Mouse (Mus musculus): Measurements from ENCODE around the gene Prkn. TPM values are rescaled to one million over a fixed set of nuclear protein-coding genes. Genes with fewer than 3 reads are reported as not detected.
A peak's percentile ranks its signal among the peaks of the same experiment; 100 is the strongest.

Prkn gene
- polyA plus RNA-seq, 1 experiment = 0.58 TPM

- 72% methylated on average over 5 of the region's 5 CpGs for WGBS
- H3K4me1 ChIP-seq (ENCODE audit: control insufficient read depth, insufficient read depth, insufficient read length, low read length) = peaks cover 3% of the 10 kb centered on the region; the same call in 1 of the 2 replicates
- no peaks in the 10 kb centered on the region for H3K36me3 ChIP-seq (ENCODE audit: control insufficient read depth, insufficient read depth, low read length)
- no peaks in the 10 kb centered on the region for H3K27me3 ChIP-seq (ENCODE audit: control insufficient read depth, insufficient read depth, low read length)
- no peak overlapping the region for H3K4me3 ChIP-seq (ENCODE audit: low read depth, low read length)
- TF ChIP-seq POLR2A (IDR thresholded peaks at IDR 0.05; ENCODE audit: low read depth, low read length) (no peak), CTCF (IDR thresholded peaks at IDR 0.05; ENCODE audit: extremely low read depth, insufficient read length, insufficient replicate concordance, low read depth, low read length) (no peak)
- H3K27ac ChIP-seq (ENCODE audit: insufficient read depth, low read depth, low read length) = no peak overlapping the region
Measured at GRCm38 (mm10) chr17:12090261-12090927, 1250.2 kb downstream of the Prkn start.

- no peaks in the 10 kb centered on the region for H3K4me1 ChIP-seq (ENCODE audit: control insufficient read depth, insufficient read depth, insufficient read length, low read length)
- TF ChIP-seq CTCF (IDR thresholded peaks at IDR 0.05; ENCODE audit: extremely low read depth, insufficient read length, insufficient replicate concordance, low read depth, low read length) = no peak
- TF ChIP-seq POLR2A (IDR thresholded peaks at IDR 0.05; ENCODE audit: low read depth, low read length) = no peak
- WGBS = 81% methylated on average over 6 of the region's 6 CpGs
- no peak overlapping the region for H3K27ac ChIP-seq (ENCODE audit: insufficient read depth, low read depth, low read length)
- no peaks in the 10 kb centered on the region for H3K36me3 ChIP-seq (ENCODE audit: control insufficient read depth, insufficient read depth, low read length)
- H3K27me3 ChIP-seq (ENCODE audit: control insufficient read depth, insufficient read depth, low read length) = no peaks in the 10 kb centered on the region
- no peak overlapping the region for H3K4me3 ChIP-seq (ENCODE audit: low read depth, low read length)
Measured at GRCm38 (mm10) chr17:12092901-12093564, 1252.8 kb downstream of the Prkn start.

GRCm38 (mm10) chr17:12094016-12094415, 1253.8 kb downstream of the Prkn start:
- Histone ChIP-seq H3K27ac (ENCODE audit: insufficient read depth, low read depth, low read length) (no peak overlapping the region), H3K36me3 (ENCODE audit: control insufficient read depth, insufficient read depth, low read length) (no peaks in the 10 kb centered on the region), H3K4me3 (ENCODE audit: low read depth, low read length) (no peak overlapping the region), H3K27me3 (ENCODE audit: control insufficient read depth, insufficient read depth, low read length) (no peaks in the 10 kb centered on the region), H3K4me1 (ENCODE audit: control insufficient read depth, insufficient read depth, insufficient read length, low read length) (no peaks in the 10 kb centered on the region)
- WGBS = 97% methylated on average over 1 of the region's 1 CpGs
- no peak for TF ChIP-seq POLR2A (IDR thresholded peaks at IDR 0.05; ENCODE audit: low read depth, low read length)
- TF ChIP-seq CTCF (IDR thresholded peaks at IDR 0.05; ENCODE audit: extremely low read depth, insufficient read length, insufficient replicate concordance, low read depth, low read length) = no peak

GRCm38 (mm10) chr17:12094827-12095590, 1254.8 kb downstream of the Prkn start:
- Histone ChIP-seq H3K4me3 (ENCODE audit: low read depth, low read length) (no peak overlapping the region), H3K27ac (ENCODE audit: insufficient read depth, low read depth, low read length) (no peak overlapping the region), H3K4me1 (ENCODE audit: control insufficient read depth, insufficient read depth, insufficient read length, low read length) (no peaks in the 10 kb centered on the region), H3K27me3 (ENCODE audit: control insufficient read depth, insufficient read depth, low read length) (no peaks in the 10 kb centered on the region), H3K36me3 (ENCODE audit: control insufficient read depth, insufficient read depth, low read length) (no peaks in the 10 kb centered on the region)
- TF ChIP-seq CTCF (IDR thresholded peaks at IDR 0.05; ENCODE audit: extremely low read depth, insufficient read length, insufficient replicate concordance, low read depth, low read length) (no peak), POLR2A (IDR thresholded peaks at IDR 0.05; ENCODE audit: low read depth, low read length) (no peak)
- 91% methylated on average over 9 of the region's 9 CpGs for WGBS

- H3K4me3 ChIP-seq (ENCODE audit: low read depth, low read length) = no peak overlapping the region
- no peaks in the 10 kb centered on the region for H3K27me3 ChIP-seq (ENCODE audit: control insufficient read depth, insufficient read depth, low read length)
- TF ChIP-seq POLR2A (IDR thresholded peaks at IDR 0.05; ENCODE audit: low read depth, low read length) = no peak
- TF ChIP-seq CTCF (IDR thresholded peaks at IDR 0.05; ENCODE audit: extremely low read depth, insufficient read length, insufficient replicate concordance, low read depth, low read length) = no peak
- H3K27ac ChIP-seq (ENCODE audit: insufficient read depth, low read depth, low read length) = no peak overlapping the region
- H3K4me1 ChIP-seq (ENCODE audit: control insufficient read depth, insufficient read depth, insufficient read length, low read length) = no peaks in the 10 kb centered on the region
- no peaks in the 10 kb centered on the region for H3K36me3 ChIP-seq (ENCODE audit: control insufficient read depth, insufficient read depth, low read length)
Measured at GRCm38 (mm10) chr17:12099415-12099814, 1259.2 kb downstream of the Prkn start.

- TF ChIP-seq POLR2A (IDR thresholded peaks at IDR 0.05; ENCODE audit: low read depth, low read length) = no peak
- no peak for TF ChIP-seq CTCF (IDR thresholded peaks at IDR 0.05; ENCODE audit: extremely low read depth, insufficient read length, insufficient replicate concordance, low read depth, low read length)
- H3K4me1 ChIP-seq (ENCODE audit: control insufficient read depth, insufficient read depth, insufficient read length, low read length) = no peaks in the 10 kb centered on the region
- H3K27me3 ChIP-seq (ENCODE audit: control insufficient read depth, insufficient read depth, low read length) = no peaks in the 10 kb centered on the region
- no peak overlapping the region for H3K27ac ChIP-seq (ENCODE audit: insufficient read depth, low read depth, low read length)
- no peaks in the 10 kb centered on the region for H3K36me3 ChIP-seq (ENCODE audit: control insufficient read depth, insufficient read depth, low read length)
- H3K4me3 ChIP-seq (ENCODE audit: low read depth, low read length) = no peak overlapping the region
- 96% methylated on average over 10 of the region's 10 CpGs for WGBS
Measured at GRCm38 (mm10) chr17:12102326-12102725, 1262.1 kb downstream of the Prkn start.

GRCm38 (mm10) chr17:12103781-12104180, 1263.6 kb downstream of the Prkn start:
- no peaks in the 10 kb centered on the region for H3K27me3 ChIP-seq (ENCODE audit: control insufficient read depth, insufficient read depth, low read length)
- no peak overlapping the region for H3K4me3 ChIP-seq (ENCODE audit: low read depth, low read length)
- no peak overlapping the region for H3K27ac ChIP-seq (ENCODE audit: insufficient read depth, low read depth, low read length)
- no peaks in the 10 kb centered on the region for H3K36me3 ChIP-seq (ENCODE audit: control insufficient read depth, insufficient read depth, low read length)
- peak; percentile 53; the same call in 1 of the 2 replicates for TF ChIP-seq CTCF (IDR thresholded peaks at IDR 0.05; ENCODE audit: extremely low read depth, insufficient read length, insufficient replicate concordance, low read depth, low read length)
- TF ChIP-seq POLR2A (IDR thresholded peaks at IDR 0.05; ENCODE audit: low read depth, low read length) = no peak
- no peaks in the 10 kb centered on the region for H3K4me1 ChIP-seq (ENCODE audit: control insufficient read depth, insufficient read depth, insufficient read length, low read length)
- WGBS = 85% methylated on average over 6 of the region's 6 CpGs

All from small intestine, adult 2 months (tissue).